Mouse (Mus musculus): ENCODE data around the gene Nacc1. TPM values are rescaled to one million over a fixed set of nuclear protein-coding genes. Genes with fewer than 3 reads are reported as not detected.

The Nacc1 gene
- polyA plus RNA-seq, 1 experiment = 81.5 TPM

DNA sequence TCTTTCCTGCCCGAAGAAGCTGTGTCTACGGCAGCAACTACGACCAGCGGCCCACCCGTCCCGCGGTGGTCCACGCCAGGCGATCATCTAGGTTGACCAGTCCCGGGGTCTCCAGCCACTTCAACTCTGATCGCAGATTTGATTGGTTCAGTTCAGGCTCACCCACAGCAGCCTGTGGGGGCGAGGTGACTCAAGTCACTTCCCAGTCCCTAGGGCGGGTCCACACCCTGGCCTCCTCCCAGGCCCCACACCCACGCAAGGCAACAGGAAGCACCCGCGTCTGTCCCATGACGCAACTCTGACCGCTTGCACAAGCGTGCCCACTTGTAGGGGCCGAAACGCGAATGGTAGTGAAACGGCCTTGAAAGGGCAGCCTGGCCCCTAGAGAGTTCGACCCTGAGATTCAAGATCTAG is 26.2 kb downstream of the Nacc1 start:
- Histone ChIP-seq H3K36me3 (ENCODE audit: control insufficient read depth, insufficient read depth) (no peaks in the 10 kb centered on the region), H3K27me3 (ENCODE audit: control insufficient read depth, insufficient read depth, insufficient read length) (no peaks in the 10 kb centered on the region), H3K4me3 (ENCODE audit: insufficient read depth, poor library complexity, severe bottlenecking) (peak overlapping the region; percentile 83), H3ac (ENCODE audit: control insufficient read depth, insufficient read length, low read depth) (peak overlapping the region; percentile 88), H3K79me3 (ENCODE audit: low read depth) (peaks cover 29% of the 10 kb centered on the region), H3K79me2 (ENCODE audit: control insufficient read depth, insufficient read depth) (peaks cover 53% of the 10 kb centered on the region)
- no peak for TF ChIP-seq MAX (IDR thresholded peaks at IDR 0.05)
- TF ChIP-seq CTCF (IDR thresholded peaks at IDR 0.05; ENCODE audit: control insufficient read depth, insufficient read depth, insufficient read length) = no peak
- peak; percentile 94 for TF ChIP-seq CEBPB (IDR thresholded peaks at IDR 0.05; ENCODE audit: low read depth)

DNA sequence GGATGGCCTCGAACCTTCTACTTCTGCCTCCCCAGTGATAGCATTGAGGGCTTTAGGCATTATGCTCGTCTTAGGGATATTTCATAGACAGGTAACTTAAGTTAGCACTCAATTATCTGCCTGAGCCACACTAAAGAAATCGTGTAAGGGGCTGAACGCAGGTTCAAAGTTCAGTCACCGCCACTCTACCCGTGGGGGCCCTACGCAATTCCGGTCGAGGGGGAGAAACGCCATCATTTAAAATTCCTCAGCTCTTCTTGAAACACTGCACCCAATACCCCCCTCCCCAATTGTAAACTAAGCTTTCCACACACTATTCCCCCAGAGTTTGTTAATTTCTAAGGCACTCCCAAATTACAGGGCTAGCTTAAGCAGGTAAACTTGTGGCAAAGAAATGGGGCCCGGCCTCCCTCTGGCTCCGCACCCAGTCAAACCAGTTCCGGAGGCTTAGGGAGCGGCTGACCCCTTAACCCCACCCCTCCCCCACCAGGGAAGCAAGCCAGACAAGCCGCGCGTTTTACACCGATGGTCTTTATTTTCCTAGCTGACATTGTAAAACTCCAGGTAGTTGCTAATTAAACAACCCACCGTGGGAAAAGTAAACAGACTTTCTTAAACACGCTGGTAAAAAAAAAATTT is 26.7 kb downstream of the Nacc1 start:
- Histone ChIP-seq H3K27me3 (ENCODE audit: control insufficient read depth, insufficient read depth, insufficient read length) (no peaks in the 10 kb centered on the region), H3ac (ENCODE audit: control insufficient read depth, insufficient read length, low read depth) (peak overlapping the region; percentile 88), H3K36me3 (ENCODE audit: control insufficient read depth, insufficient read depth) (no peaks in the 10 kb centered on the region), H3K79me3 (ENCODE audit: low read depth) (peaks cover 27% of the 10 kb centered on the region), H3K79me2 (ENCODE audit: control insufficient read depth, insufficient read depth) (peaks cover 48% of the 10 kb centered on the region), H3K4me3 (ENCODE audit: insufficient read depth, poor library complexity, severe bottlenecking) (peak overlapping the region; percentile 83)
- TF ChIP-seq MYOD1 (IDR thresholded peaks at IDR 0.05; ENCODE audit: control insufficient read depth, insufficient read length, low read depth) (no peak), MYOG (IDR thresholded peaks at IDR 0.05; ENCODE audit: control insufficient read depth, extremely low read depth, insufficient read length) (no peak), CEBPB (IDR thresholded peaks at IDR 0.05; ENCODE audit: low read depth) (no peak), MAX (IDR thresholded peaks at IDR 0.05) (no peak), FOSL1 (IDR thresholded peaks at IDR 0.05; ENCODE audit: insufficient read depth, low read length, poor library complexity, severe bottlenecking) (no peak), CTCF (IDR thresholded peaks at IDR 0.05; ENCODE audit: control insufficient read depth, insufficient read depth, insufficient read length) (no peak), USF1 (IDR thresholded peaks at IDR 0.05; ENCODE audit: low read depth) (no peak)

DNA sequence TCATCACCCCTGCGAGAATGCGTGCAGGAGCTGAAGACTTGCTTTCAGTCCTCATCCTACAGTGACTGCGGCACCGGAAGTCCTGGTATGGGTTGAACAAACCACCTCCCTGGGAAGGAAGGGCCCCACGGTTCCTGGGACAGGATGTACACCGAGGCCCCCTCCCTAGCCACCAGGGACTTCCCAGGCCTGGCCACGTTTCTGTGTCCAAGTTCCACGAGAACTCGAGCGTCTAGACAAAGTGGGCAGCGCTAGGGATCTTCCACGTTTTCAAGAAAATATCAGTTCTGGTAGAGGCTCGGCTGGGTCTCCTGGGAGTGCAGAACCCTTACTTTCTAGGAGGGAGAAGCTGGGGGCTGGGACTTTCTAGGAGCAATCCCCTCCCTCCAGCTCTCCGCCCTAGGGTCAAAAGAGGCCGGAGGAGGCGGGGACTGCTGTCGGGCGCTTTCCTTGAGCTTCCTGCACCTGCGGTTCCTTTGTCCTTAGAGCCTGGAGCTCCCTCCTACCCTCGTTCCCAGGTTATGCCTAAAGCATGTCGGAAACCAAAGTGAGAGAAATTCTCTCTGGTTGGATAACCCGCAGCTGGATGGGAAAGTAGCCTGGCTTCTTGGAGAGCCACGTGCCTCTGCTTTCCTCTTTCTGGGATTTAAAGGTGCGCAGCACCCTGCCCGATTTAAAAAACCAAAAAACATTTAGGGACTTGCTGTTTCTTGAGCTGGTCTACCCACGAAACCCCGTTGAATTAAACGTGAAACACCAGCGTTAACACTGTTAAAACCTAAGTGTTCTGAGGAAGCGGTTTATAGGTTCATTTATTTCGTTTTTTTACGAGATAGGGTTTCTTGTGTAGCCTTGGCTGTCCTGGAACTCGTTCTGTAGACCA is 27.5 kb downstream of the Nacc1 start:
- TF ChIP-seq USF1 (IDR thresholded peaks at IDR 0.05; ENCODE audit: low read depth) (no peak), FOSL1 (IDR thresholded peaks at IDR 0.05; ENCODE audit: insufficient read depth, low read length, poor library complexity, severe bottlenecking) (no peak), CTCF (IDR thresholded peaks at IDR 0.05; ENCODE audit: control insufficient read depth, insufficient read depth, insufficient read length) (no peak), MYOD1 (IDR thresholded peaks at IDR 0.05; ENCODE audit: control insufficient read depth, insufficient read length, low read depth) (no peak), CEBPB (IDR thresholded peaks at IDR 0.05; ENCODE audit: low read depth) (no peak), MYOG (IDR thresholded peaks at IDR 0.05; ENCODE audit: control insufficient read depth, extremely low read depth, insufficient read length) (no peak), MAX (IDR thresholded peaks at IDR 0.05) (no peak)
- Histone ChIP-seq H3K27me3 (ENCODE audit: control insufficient read depth, insufficient read depth, insufficient read length) (no peaks in the 10 kb centered on the region), H3K4me3 (ENCODE audit: insufficient read depth, poor library complexity, severe bottlenecking) (peak overlapping the region; percentile 83), H3K79me2 (ENCODE audit: control insufficient read depth, insufficient read depth) (peaks cover 40% of the 10 kb centered on the region), H3K79me3 (ENCODE audit: low read depth) (peaks cover 21% of the 10 kb centered on the region), H3K36me3 (ENCODE audit: control insufficient read depth, insufficient read depth) (no peaks in the 10 kb centered on the region), H3ac (ENCODE audit: control insufficient read depth, insufficient read length, low read depth) (peak overlapping the region; percentile 34)

DNA sequence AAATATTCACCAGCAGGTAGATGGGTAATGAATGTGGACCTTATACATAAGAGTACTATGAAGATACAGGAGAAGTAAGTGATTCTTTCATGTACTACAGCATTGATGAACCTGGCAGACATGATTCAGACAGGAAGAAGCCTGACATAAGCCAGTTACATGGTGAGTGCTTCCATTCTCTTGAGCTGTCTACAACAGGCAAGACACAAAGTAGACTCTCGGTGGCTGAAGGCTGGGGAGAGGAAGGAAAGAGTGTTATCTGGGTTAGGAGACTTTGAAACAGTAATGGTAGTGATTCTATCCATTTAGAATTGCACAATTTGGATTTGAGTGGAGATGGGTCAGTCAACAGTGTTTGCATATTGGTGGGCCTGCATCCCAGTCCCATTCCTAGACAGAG is 28.7 kb downstream of the Nacc1 start:
- Histone ChIP-seq H3ac (ENCODE audit: control insufficient read depth, insufficient read length, low read depth) (no peak overlapping the region), H3K27me3 (ENCODE audit: control insufficient read depth, insufficient read depth, insufficient read length) (no peaks in the 10 kb centered on the region), H3K79me2 (ENCODE audit: control insufficient read depth, insufficient read depth) (peaks cover 33% of the 10 kb centered on the region), H3K79me3 (ENCODE audit: low read depth) (peaks cover 21% of the 10 kb centered on the region), H3K4me3 (ENCODE audit: insufficient read depth, poor library complexity, severe bottlenecking) (no peak overlapping the region), H3K36me3 (ENCODE audit: control insufficient read depth, insufficient read depth) (no peaks in the 10 kb centered on the region)
- TF ChIP-seq CTCF (IDR thresholded peaks at IDR 0.05; ENCODE audit: control insufficient read depth, insufficient read depth, insufficient read length) (no peak), USF1 (IDR thresholded peaks at IDR 0.05; ENCODE audit: low read depth) (no peak), FOSL1 (IDR thresholded peaks at IDR 0.05; ENCODE audit: insufficient read depth, low read length, poor library complexity, severe bottlenecking) (no peak), MAX (IDR thresholded peaks at IDR 0.05) (no peak), CEBPB (IDR thresholded peaks at IDR 0.05; ENCODE audit: low read depth) (no peak), MYOD1 (IDR thresholded peaks at IDR 0.05; ENCODE audit: control insufficient read depth, insufficient read length, low read depth) (no peak), MYOG (IDR thresholded peaks at IDR 0.05; ENCODE audit: control insufficient read depth, extremely low read depth, insufficient read length) (no peak)

DNA sequence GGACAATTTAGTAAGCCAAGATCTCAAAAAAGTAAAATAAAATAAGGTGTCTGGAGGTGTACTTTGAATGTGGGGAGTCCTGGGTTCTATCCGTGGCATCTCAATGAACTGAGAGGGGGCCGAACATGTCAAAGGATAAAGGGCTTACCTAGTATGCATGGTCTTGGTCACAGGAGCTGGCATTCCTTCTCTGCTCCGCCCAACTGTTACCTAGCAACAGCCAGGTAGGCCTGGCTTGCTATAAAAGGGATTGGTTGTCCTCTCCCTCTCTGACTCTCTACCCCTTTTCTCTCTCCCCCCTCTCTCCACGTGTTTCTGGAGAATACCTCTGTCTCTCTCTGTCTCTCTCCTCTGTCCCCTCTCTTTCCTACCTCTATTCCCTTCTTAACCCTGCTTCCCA is 30.0 kb downstream of the Nacc1 start:
- TF ChIP-seq FOSL1 (IDR thresholded peaks at IDR 0.05; ENCODE audit: insufficient read depth, low read length, poor library complexity, severe bottlenecking) = no peak
- TF ChIP-seq CEBPB (IDR thresholded peaks at IDR 0.05; ENCODE audit: low read depth) = no peak
- no peak for TF ChIP-seq USF1 (IDR thresholded peaks at IDR 0.05; ENCODE audit: low read depth)
- no peak for TF ChIP-seq MAX (IDR thresholded peaks at IDR 0.05)
- TF ChIP-seq MYOD1 (IDR thresholded peaks at IDR 0.05; ENCODE audit: control insufficient read depth, insufficient read length, low read depth) = no peak
- no peak for TF ChIP-seq MYOG (IDR thresholded peaks at IDR 0.05; ENCODE audit: control insufficient read depth, extremely low read depth, insufficient read length)
- TF ChIP-seq CTCF (IDR thresholded peaks at IDR 0.05; ENCODE audit: control insufficient read depth, insufficient read depth, insufficient read length) = no peak
- H3K79me2 ChIP-seq (ENCODE audit: control insufficient read depth, insufficient read depth) = peaks cover 32% of the 10 kb centered on the region
- H3ac ChIP-seq (ENCODE audit: control insufficient read depth, insufficient read length, low read depth) = no peak overlapping the region
- no peaks in the 10 kb centered on the region for H3K36me3 ChIP-seq (ENCODE audit: control insufficient read depth, insufficient read depth)
- peaks cover 20% of the 10 kb centered on the region for H3K79me3 ChIP-seq (ENCODE audit: low read depth)
- no peaks in the 10 kb centered on the region for H3K27me3 ChIP-seq (ENCODE audit: control insufficient read depth, insufficient read depth, insufficient read length)
- no peak overlapping the region for H3K4me3 ChIP-seq (ENCODE audit: insufficient read depth, poor library complexity, severe bottlenecking)
